Comparison of ENCODE assay signal across 12 mouse cellular contexts in genomic region chr10:39415586-39415985, GRCm38 (mm10). TPM values are rescaled to one million over a fixed set of nuclear protein-coding genes. Genes with fewer than 3 reads are reported as not detected.
A peak's percentile ranks its signal among the peaks of the same experiment; 100 is the strongest.
DNase-seq lines count a peak whose midpoint lies in the region; ATAC-seq and TF ChIP-seq lines count a peak whose summit lies in the region.
"Had no signal": no experiment of that assay in that cellular context is flagged by ENCODE, and none has a peak within 500 bp of the region (broad histone marks: within the 10 kb centered on the region; RNA-seq: fewer than 3 reads in every experiment).

No protein-coding gene starts in this region.

- no peaks in the 10 kb centered on the region for H3K36me3 ChIP-seq in stomach, postnatal 0 days (ENCODE audit: control insufficient read depth, insufficient read depth, low read length)
- peaks cover 3% of the 10 kb centered on the region; the same call in 1 of the 2 replicates for H3K36me3 ChIP-seq in hindbrain, embryonic 10.5 days
- H3K36me3 ChIP-seq: embryonic facial prominence, embryonic 12.5 days; stomach, embryonic 15.5 days had no signal

- H3K4me3 ChIP-seq in stomach, postnatal 0 days (ENCODE audit: low read depth, low read length) = no peak overlapping the region
- H3K4me3 ChIP-seq in hindbrain, embryonic 10.5 days = no peak overlapping the region
- H3K4me3 ChIP-seq: embryonic facial prominence, embryonic 12.5 days; stomach, embryonic 15.5 days had no signal

- no peak overlapping the region for H3K27ac ChIP-seq in stomach, postnatal 0 days (replicated peaks)
- H3K27ac ChIP-seq in hindbrain, embryonic 10.5 days = no peak overlapping the region
- H3K27ac ChIP-seq: embryonic facial prominence, embryonic 12.5 days; stomach, embryonic 15.5 days had no signal

- no peak for TF ChIP-seq EP300 in stomach, postnatal 0 days (optimal IDR thresholded peaks at IDR 0.05)

- WGBS in stomach, postnatal 0 days = 18% methylated on average over 2 of the region's 2 CpGs
- 68% methylated on average over 2 of the region's 2 CpGs for WGBS in hindbrain, embryonic 10.5 days

- H3K4me1 ChIP-seq in stomach, postnatal 0 days (replicated peaks; ENCODE audit: control insufficient read depth, insufficient read depth) = peaks cover 2% of the 10 kb centered on the region
- H3K4me1 ChIP-seq in hindbrain, embryonic 10.5 days (replicated peaks) = peaks cover 35% of the 10 kb centered on the region
- H3K4me1 ChIP-seq: stomach, embryonic 15.5 days had no signal

- no peaks in the 10 kb centered on the region for H3K9me3 ChIP-seq in stomach, postnatal 0 days (ENCODE audit: control insufficient read depth, low read length)
- no peaks in the 10 kb centered on the region for H3K9me3 ChIP-seq in hindbrain, embryonic 10.5 days
- H3K9me3 ChIP-seq: embryonic facial prominence, embryonic 12.5 days; stomach, embryonic 15.5 days had no signal

- no peaks in the 10 kb centered on the region for H3K27me3 ChIP-seq in stomach, postnatal 0 days (ENCODE audit: control insufficient read depth, insufficient read depth, low read length)
- no peaks in the 10 kb centered on the region for H3K27me3 ChIP-seq in hindbrain, embryonic 10.5 days (ENCODE audit: insufficient read depth, poor library complexity, severe bottlenecking)
- H3K27me3 ChIP-seq: embryonic facial prominence, embryonic 12.5 days; stomach, embryonic 15.5 days had no signal

- DNase-seq in cerebellum, adult 11 months = no peak
- DNase-seq in urinary bladder, postnatal 36 days (ENCODE audit: low spot score in 2 of 2) = peak; percentile 21 to 50
- no peak for DNase-seq in urinary bladder, postnatal 4 days (ENCODE audit: low spot score in 2 of 2)
- peak; percentile 85 for DNase-seq in fibroblast of lung, adult 2 months (ENCODE audit: low read depth)
- DNase-seq in stomach, postnatal 0 days (ENCODE audit: low spot score) = no peak
- DNase-seq in hindbrain, embryonic 10.5 days (ENCODE audit: low spot score) = no peak
- DNase-seq in retina, embryonic 14.5 days (ENCODE audit: low spot score) = no peak
- DNase-seq: B cell, adult 2 months; kidney, adult 11 months had no signal

- TF ChIP-seq CTCF in stomach, postnatal 0 days (IDR thresholded peaks at IDR 0.05; ENCODE audit: low read depth) = no peak

- no peak overlapping the region for H3K9ac ChIP-seq in stomach, postnatal 0 days (ENCODE audit: low read length)
- H3K9ac ChIP-seq: embryonic facial prominence, embryonic 12.5 days; stomach, embryonic 15.5 days had no signal

- H3K4me2 ChIP-seq in stomach, postnatal 0 days (replicated peaks; ENCODE audit: low read depth) = no peak overlapping the region
- H3K4me2 ChIP-seq: embryonic facial prominence, embryonic 12.5 days; stomach, embryonic 15.5 days had no signal

- ATAC-seq in cerebellum, adult (ENCODE audit: insufficient number of reproducible peaks, low FRiP score, low TSS enrichment) = peak; percentile 74
- ATAC-seq in stomach, postnatal 0 days (ENCODE audit: low FRiP score, low TSS enrichment) = peak; percentile 77

RNA-seq across cellular contexts. Expression of gene Fyn, which starts 46.9 kb away (rescaled TPM):
- 12.5 and 12.6 TPM in 2 replicates for polyA plus RNA-seq in stomach, postnatal 0 days (2015; fragmentation: Nextera tagmentation; extraction: Ambion mirVana)
- 30.6 and 34.1 TPM in 2 replicates for polyA plus RNA-seq in hindbrain, embryonic 10.5 days (2016; fragmentation: Nextera tagmentation; extraction: Ambion mirVana)

Comparison
In these comparisons a context has a peak if more than half of its experiments do, and no peak if none do; other contexts are left out.
1. DNase-seq: peak in urinary bladder, postnatal 36 days (2 of 2) and fibroblast of lung, adult 2 months (single experiment); none in cerebellum, adult 11 months (single experiment), urinary bladder, postnatal 4 days (0 of 2), stomach, postnatal 0 days (single experiment), hindbrain, embryonic 10.5 days (single experiment) and retina, embryonic 14.5 days (single experiment).